Mouse (Mus musculus): ENCODE results near the gene Sema6c. TPM values are rescaled to one million over a fixed set of nuclear protein-coding genes. Genes with fewer than 3 reads are reported as not detected.

The Sema6c gene
- polyA plus RNA-seq, 1 experiment from 2014 or later = 17.8 TPM

DNA sequence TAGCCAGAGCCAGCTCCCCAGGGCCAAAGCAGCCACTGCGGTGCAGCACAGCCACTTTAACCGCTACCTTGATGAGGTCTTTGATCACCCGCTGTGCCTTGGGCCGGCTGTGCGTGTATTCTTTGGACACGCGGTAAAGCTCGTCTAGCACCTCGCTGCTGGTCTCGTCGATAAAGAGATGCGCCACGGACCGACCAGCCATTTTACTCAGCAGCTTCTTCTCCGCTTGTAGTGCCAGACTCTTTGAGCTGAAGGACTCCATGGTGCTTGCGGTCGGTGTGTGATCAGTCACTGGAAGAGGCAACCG lies 20.0 kb upstream of the Sema6c start:
- Histone ChIP-seq H3K36me3 (ENCODE audit: control insufficient read depth, insufficient read depth, low read length) (peaks cover 2% of the 10 kb centered on the region; the same call in 1 of the 2 replicates), H3K4me3 (ENCODE audit: low read depth, low read length) (no peak overlapping the region)
- no peak for ATAC-seq (ENCODE audit: low FRiP score)

DNA sequence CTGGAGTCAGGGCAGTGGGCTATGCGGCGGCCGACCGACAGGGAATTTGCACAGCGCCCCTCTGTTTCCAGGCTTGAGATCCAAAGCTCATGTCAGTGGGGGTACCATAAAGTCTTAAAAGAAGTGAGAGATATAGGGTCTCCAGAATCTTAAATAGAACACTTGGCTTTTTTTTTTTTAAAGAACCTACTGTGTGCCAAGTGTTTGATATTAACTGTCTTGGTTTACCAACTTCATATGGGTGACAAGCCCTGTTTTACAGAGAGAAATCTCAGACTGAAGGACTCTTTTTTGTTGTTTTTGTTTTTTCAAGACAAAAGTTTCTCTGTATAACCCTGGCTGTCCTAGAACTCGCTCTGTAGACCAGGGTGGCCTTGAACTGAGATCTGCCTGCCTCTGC lies 19.5 kb upstream of the Sema6c start:
- no peaks in the 10 kb centered on the region; the same call in 1 of the 2 replicates for H3K4me1 ChIP-seq (ENCODE audit: control insufficient read depth, insufficient read depth, low read length)

More for the DNA sequence above, 20.0 kb upstream of the Sema6c start:
- Histone ChIP-seq H3K4me2 (no peak overlapping the region), H3K9ac (ENCODE audit: low read length) (no peak overlapping the region), H3K27ac (ENCODE audit: low read depth, low read length) (no peak overlapping the region), H3K9me3 (ENCODE audit: control insufficient read depth, low read length) (no peaks in the 10 kb centered on the region), H3K27me3 (ENCODE audit: control insufficient read depth, insufficient read depth, low read length) (no peaks in the 10 kb centered on the region), H3K4me1 (ENCODE audit: control insufficient read depth, insufficient read depth, low read length) (peaks cover 3% of the 10 kb centered on the region; the same call in 1 of the 2 replicates)
- DNase-seq (ENCODE audit: low spot score, missing footprints) = peak; percentile 78
- WGBS = 57% methylated on average over 18 of the region's 18 CpGs

DNA sequence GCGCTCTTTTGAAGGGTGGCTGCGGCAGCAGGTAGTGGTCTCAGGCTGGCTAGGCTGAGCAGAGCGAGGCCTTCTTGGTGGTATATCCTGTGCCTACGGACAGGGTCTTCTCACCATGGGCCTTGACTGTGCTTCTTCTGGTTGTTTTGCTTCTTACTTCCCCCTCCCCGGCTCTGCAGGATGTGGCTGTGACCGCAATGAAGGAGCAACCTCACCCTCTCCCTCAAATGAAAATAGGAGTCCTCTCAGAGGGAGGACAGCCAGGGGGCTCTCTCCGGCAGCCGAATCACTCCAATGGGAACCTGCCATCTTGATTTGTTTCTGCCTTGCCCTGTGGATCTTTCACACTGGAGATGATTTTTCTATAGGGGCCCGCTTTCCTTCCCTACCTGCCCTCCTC lies 18.8 kb upstream of the Sema6c start:
- Histone ChIP-seq H3K9me3 (ENCODE audit: control insufficient read depth, low read length) (no peaks in the 10 kb centered on the region), H3K36me3 (ENCODE audit: control insufficient read depth, insufficient read depth, low read length) (peaks cover 2% of the 10 kb centered on the region; the same call in 1 of the 2 replicates), H3K9ac (ENCODE audit: low read length) (no peak overlapping the region), H3K4me2 (no peak overlapping the region), H3K4me3 (ENCODE audit: low read depth, low read length) (no peak overlapping the region), H3K27me3 (ENCODE audit: control insufficient read depth, insufficient read depth, low read length) (no peaks in the 10 kb centered on the region), H3K4me1 (ENCODE audit: control insufficient read depth, insufficient read depth, low read length) (no peaks in the 10 kb centered on the region; the same call in 1 of the 2 replicates), H3K27ac (ENCODE audit: low read depth, low read length) (no peak overlapping the region)
- no peak for ATAC-seq (ENCODE audit: low FRiP score)
- DNase-seq (ENCODE audit: low spot score, missing footprints) = peak; percentile 62
- 93% methylated on average over 9 of the region's 9 CpGs for WGBS

More for the DNA sequence above, 19.5 kb upstream of the Sema6c start:
- Histone ChIP-seq H3K27me3 (ENCODE audit: control insufficient read depth, insufficient read depth, low read length) (no peaks in the 10 kb centered on the region), H3K9me3 (ENCODE audit: control insufficient read depth, low read length) (no peaks in the 10 kb centered on the region), H3K27ac (ENCODE audit: low read depth, low read length) (no peak overlapping the region), H3K36me3 (ENCODE audit: control insufficient read depth, insufficient read depth, low read length) (peaks cover 2% of the 10 kb centered on the region; the same call in 1 of the 2 replicates), H3K4me3 (ENCODE audit: low read depth, low read length) (no peak overlapping the region), H3K4me2 (no peak overlapping the region), H3K9ac (ENCODE audit: low read length) (no peak overlapping the region)
- DNase-seq (ENCODE audit: low spot score, missing footprints) (peak; percentile 28), ATAC-seq (ENCODE audit: low FRiP score) (no peak)
- WGBS = 92% methylated on average over 6 of the region's 6 CpGs

DNA sequence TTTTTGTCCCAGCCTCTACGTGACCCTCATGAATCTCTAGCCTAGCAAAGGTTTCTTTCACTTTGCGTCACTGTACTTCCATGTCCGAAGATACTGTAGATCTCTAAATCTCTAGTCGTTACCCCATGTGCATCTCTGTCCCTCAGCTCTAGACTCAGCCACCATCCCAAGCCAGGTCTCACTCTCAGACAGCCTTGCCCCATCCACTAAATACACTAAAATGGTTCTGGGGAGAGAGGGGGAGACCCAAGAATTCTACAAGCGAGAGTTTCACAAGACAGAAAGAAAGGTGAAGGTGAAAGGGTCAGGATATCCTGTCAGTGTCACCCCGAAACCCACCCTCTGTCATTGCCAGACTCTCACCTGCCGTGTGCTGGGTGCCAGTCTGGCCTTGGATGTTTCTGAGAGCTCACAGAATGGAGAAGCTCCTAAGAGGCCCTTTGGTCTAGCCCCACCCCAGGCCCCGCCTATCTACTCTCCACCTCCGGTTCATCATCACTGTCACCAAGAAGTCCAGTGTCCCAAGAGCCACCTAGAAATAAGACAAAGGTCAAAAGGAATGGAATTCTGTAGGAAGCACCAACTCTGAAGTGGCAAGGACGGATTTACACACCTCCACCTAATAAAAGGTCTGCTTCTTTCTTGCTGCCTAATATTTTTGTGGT lies 18.2 kb upstream of the Sema6c start, which contains the start of gene Tnfaip8l2:
Gene Tnfaip8l2, minus strand, starts transcription at position 409 of the 665 bp plus-strand sequence.
- no peaks in the 10 kb centered on the region for H3K4me1 ChIP-seq (ENCODE audit: control insufficient read depth, insufficient read depth, low read length)
- H3K27ac ChIP-seq (ENCODE audit: low read depth, low read length) = no peak within 1 kb of the TSS
- H3K9ac ChIP-seq (ENCODE audit: low read length) = no peak within 1 kb of the TSS
- DNase-seq (ENCODE audit: low spot score, missing footprints) (peak; percentile 72), ATAC-seq (ENCODE audit: low FRiP score) (peak; percentile 52; the same call in 1 of the 2 replicates)
- H3K4me2 ChIP-seq = no peak within 1 kb of the TSS
- WGBS = 83% methylated on average over 10 of the region's 10 CpGs
- H3K27me3 ChIP-seq (ENCODE audit: control insufficient read depth, insufficient read depth, low read length) = no peaks in the 10 kb centered on the region
- H3K9me3 ChIP-seq (ENCODE audit: control insufficient read depth, low read length) = no peaks in the 10 kb centered on the region
- H3K4me3 ChIP-seq (ENCODE audit: low read depth, low read length) = no peak within 1 kb of the TSS
- peaks cover 2% of the 10 kb centered on the region; the same call in 1 of the 2 replicates for H3K36me3 ChIP-seq (ENCODE audit: control insufficient read depth, insufficient read depth, low read length)

DNA sequence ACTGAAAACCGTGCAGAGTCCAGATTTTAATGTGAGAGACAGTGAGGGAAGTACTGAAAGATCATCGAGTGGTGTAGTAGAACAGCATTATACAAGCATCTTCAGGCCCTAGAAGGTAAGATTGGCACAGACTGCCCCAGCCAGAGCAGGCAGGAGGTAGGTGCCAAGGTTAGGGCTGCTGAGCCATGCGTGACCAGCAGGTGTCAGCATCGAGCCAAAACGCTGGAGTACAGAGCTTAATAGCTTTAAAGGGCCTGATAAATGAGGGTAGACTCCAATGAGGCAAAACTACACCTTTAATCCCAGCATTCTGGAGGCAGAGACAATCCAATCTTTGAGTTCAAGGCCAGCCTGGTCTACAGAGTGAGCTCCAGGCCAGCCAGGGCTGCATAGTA lies 17.6 kb upstream of the Sema6c start:
- Histone ChIP-seq H3K36me3 (ENCODE audit: control insufficient read depth, insufficient read depth, low read length) (peaks cover 2% of the 10 kb centered on the region; the same call in 1 of the 2 replicates), H3K4me1 (ENCODE audit: control insufficient read depth, insufficient read depth, low read length) (no peaks in the 10 kb centered on the region), H3K4me3 (ENCODE audit: low read depth, low read length) (no peak overlapping the region), H3K9ac (ENCODE audit: low read length) (no peak overlapping the region), H3K27ac (ENCODE audit: low read depth, low read length) (no peak overlapping the region), H3K4me2 (no peak overlapping the region), H3K9me3 (ENCODE audit: control insufficient read depth, low read length) (no peaks in the 10 kb centered on the region), H3K27me3 (ENCODE audit: control insufficient read depth, insufficient read depth, low read length) (no peaks in the 10 kb centered on the region)
- peak; percentile 98 for DNase-seq (ENCODE audit: low spot score, missing footprints)
- peak; percentile 69 for ATAC-seq (ENCODE audit: low FRiP score)
- 10% methylated on average over 5 of the region's 5 CpGs for WGBS

DNA sequence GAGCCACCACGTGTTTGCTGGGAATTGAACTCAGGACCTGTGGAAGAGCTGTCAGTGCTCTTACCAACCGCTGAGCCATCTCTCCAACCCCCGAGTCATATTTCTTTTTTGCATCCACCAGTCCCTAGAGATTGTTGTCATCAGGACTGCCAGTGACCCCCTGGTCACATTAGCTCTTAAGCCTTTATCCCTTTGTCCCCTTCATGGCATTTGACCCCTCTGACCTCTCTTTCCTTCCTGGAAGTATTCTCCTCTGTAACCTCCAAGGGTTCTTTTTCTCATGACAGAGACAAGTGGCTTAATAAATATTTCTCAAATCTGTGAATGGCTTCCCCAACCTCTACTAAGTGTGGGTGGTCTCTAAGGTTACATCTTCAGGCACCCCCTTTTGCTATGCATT lies 12.3 kb upstream of the Sema6c start:
- Histone ChIP-seq H3K9me3 (ENCODE audit: control insufficient read depth, low read length) (no peaks in the 10 kb centered on the region), H3K4me2 (no peak overlapping the region), H3K27ac (ENCODE audit: low read depth, low read length) (no peak overlapping the region), H3K36me3 (ENCODE audit: control insufficient read depth, insufficient read depth, low read length) (no peaks in the 10 kb centered on the region), H3K4me1 (ENCODE audit: control insufficient read depth, insufficient read depth, low read length) (no peaks in the 10 kb centered on the region), H3K4me3 (ENCODE audit: low read depth, low read length) (no peak overlapping the region), H3K27me3 (ENCODE audit: control insufficient read depth, insufficient read depth, low read length) (no peaks in the 10 kb centered on the region), H3K9ac (ENCODE audit: low read length) (no peak overlapping the region)
- WGBS = 54% methylated on average over 3 of the region's 3 CpGs
- DNase-seq (ENCODE audit: low spot score, missing footprints) (peak; percentile 35), ATAC-seq (ENCODE audit: low FRiP score) (no peak)

DNA sequence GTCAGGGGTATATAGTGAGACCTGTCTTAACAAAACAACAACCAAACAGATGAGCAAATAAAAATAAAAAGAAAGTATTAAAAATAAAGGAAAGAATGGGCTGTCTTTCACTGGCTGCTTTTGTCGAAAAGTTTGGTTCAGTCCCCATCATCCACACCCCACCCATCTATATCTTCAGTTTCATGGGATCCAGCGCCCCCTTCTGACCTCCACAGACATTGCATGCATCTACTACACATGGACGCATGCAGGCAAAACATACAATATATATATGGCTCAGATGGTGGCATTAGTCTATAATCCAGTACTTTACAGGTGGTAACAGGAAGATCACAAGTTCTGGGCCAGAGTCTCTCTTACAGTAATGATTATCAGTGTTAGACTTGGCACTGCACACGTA lies 6.4 kb upstream of the Sema6c start:
- no peak overlapping the region for H3K27ac ChIP-seq (ENCODE audit: low read depth, low read length)
- no peaks in the 10 kb centered on the region for H3K36me3 ChIP-seq (ENCODE audit: control insufficient read depth, insufficient read depth, low read length)
- no peak overlapping the region for H3K4me2 ChIP-seq
- H3K4me3 ChIP-seq (ENCODE audit: low read depth, low read length) = no peak overlapping the region
- H3K9me3 ChIP-seq (ENCODE audit: control insufficient read depth, low read length) = no peaks in the 10 kb centered on the region
- no peak overlapping the region for H3K9ac ChIP-seq (ENCODE audit: low read length)
- no peak for ATAC-seq (ENCODE audit: low FRiP score)
- H3K27me3 ChIP-seq (ENCODE audit: control insufficient read depth, insufficient read depth, low read length) = no peaks in the 10 kb centered on the region; the same call in 1 of the 2 replicates
- H3K4me1 ChIP-seq (ENCODE audit: control insufficient read depth, insufficient read depth, low read length) = no peaks in the 10 kb centered on the region
- no peak for DNase-seq (ENCODE audit: low spot score, missing footprints)
- 51% methylated on average over 4 of the region's 4 CpGs for WGBS

DNA sequence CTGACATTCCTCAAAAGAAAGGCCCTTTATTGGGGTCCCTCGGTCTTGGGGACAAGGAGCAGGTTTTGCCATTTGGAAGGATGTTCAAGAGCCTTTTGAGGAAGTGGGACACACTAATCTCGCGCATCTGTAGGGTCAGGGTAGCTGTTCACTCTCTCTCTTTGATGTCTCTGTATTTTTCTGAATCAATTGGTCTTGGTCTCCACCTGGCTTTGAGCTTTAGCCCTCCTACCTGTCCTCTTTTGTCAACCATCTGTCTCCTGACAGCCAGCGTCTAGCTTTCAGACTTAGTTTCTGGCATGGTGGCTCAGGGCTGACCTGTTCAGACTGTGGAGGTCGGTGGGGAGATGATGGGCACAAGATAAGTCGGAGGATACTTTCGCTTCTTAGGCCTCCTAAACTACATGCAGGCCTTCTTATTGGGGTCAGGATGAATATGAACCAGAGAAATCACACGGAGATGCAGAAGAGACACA lies 708 bp upstream of the Sema6c start:
- Histone ChIP-seq H3K27me3 (ENCODE audit: control insufficient read depth, insufficient read depth, low read length) (no peaks in the 10 kb centered on the region; the same call in 1 of the 2 replicates), H3K4me1 (ENCODE audit: control insufficient read depth, insufficient read depth, low read length) (peaks cover 29% of the 10 kb centered on the region), H3K9ac (ENCODE audit: low read length) (peak overlapping the region; percentile 81), H3K9me3 (ENCODE audit: control insufficient read depth, low read length) (no peaks in the 10 kb centered on the region), H3K36me3 (ENCODE audit: control insufficient read depth, insufficient read depth, low read length) (no peaks in the 10 kb centered on the region), H3K4me2 (peak overlapping the region; percentile 76), H3K4me3 (ENCODE audit: low read depth, low read length) (peak overlapping the region; percentile 65), H3K27ac (ENCODE audit: low read depth, low read length) (no peak overlapping the region; the same call in 1 of the 2 replicates)
- DNase-seq (ENCODE audit: low spot score, missing footprints) = peak; percentile 89
- 13% methylated on average over 8 of the region's 8 CpGs for WGBS
- no peak for ATAC-seq (ENCODE audit: low FRiP score)

DNA sequence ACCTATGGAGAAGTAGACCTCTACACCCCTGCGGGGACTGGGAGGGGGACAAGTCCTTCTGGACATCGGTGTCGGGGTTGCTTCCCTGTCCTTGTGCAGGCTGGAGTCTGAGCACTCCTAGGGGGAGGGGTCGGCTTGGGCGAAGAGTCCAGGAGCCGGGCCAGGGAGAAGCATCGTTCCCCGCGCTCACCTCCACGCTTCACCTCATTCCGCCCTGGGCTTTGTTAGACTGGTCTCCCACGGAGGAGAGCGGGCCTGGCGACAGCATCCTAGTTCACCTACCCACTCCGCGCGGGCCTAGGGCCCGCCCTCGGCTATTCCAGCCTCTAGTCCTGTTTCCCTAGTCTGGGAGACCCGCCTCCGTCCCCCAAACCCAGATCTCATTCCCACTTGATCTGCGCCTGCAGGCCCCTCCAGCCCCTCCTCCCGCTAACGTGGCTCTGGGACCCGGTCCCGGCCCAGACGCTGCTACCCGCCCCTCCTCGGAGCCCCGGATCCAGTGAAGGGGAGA lies 839 bp downstream of the Sema6c start:
- Histone ChIP-seq H3K9me3 (ENCODE audit: control insufficient read depth, low read length) (no peaks in the 10 kb centered on the region), H3K4me1 (ENCODE audit: control insufficient read depth, insufficient read depth, low read length) (peaks cover 29% of the 10 kb centered on the region), H3K4me2 (peak overlapping the region; percentile 76), H3K4me3 (ENCODE audit: low read depth, low read length) (peak overlapping the region; percentile 65), H3K36me3 (ENCODE audit: control insufficient read depth, insufficient read depth, low read length) (no peaks in the 10 kb centered on the region), H3K27me3 (ENCODE audit: control insufficient read depth, insufficient read depth, low read length) (no peaks in the 10 kb centered on the region; the same call in 1 of the 2 replicates), H3K27ac (ENCODE audit: low read depth, low read length) (no peak overlapping the region; the same call in 1 of the 2 replicates), H3K9ac (ENCODE audit: low read length) (peak overlapping the region; percentile 81)
- ATAC-seq (ENCODE audit: low FRiP score) (peak; percentile 34), DNase-seq (ENCODE audit: low spot score, missing footprints) (peak; percentile 94)
- WGBS = under 1% methylated on average over 30 of the region's 30 CpGs
